Mouse (Mus musculus): ENCODE data around the gene Ttbk1. TPM values are rescaled to one million over a fixed set of nuclear protein-coding genes. Genes with fewer than 3 reads are reported as not detected.

Ttbk1 gene
- polyA plus RNA-seq (2015; fragmentation: Nextera tagmentation; extraction: Ambion mirVana): 0.04 and 0.11 TPM in 2 replicates

- H3K4me2 ChIP-seq: peak within 1 kb of the TSS; percentile 68
- peaks cover 14% of the 10 kb centered on the region; the same call in 1 of the 2 replicates for H3K4me1 ChIP-seq
- H3K27me3 ChIP-seq: peaks cover 77% of the 10 kb centered on the region
- ATAC-seq (ENCODE audit: borderline replicate concordance, extremely low read depth, low FRiP score, low TSS enrichment): peak; percentile 47; the same call in 1 of the 2 replicates
- no peak within 1 kb of the TSS for H3K27ac ChIP-seq
- no peaks in the 10 kb centered on the region for H3K9me3 ChIP-seq
- no peak within 1 kb of the TSS for H3K9ac ChIP-seq
- no peaks in the 10 kb centered on the region for H3K36me3 ChIP-seq
- under 1% methylated on average over 22 of the region's 49 CpGs for WGBS
- peak within 1 kb of the TSS; percentile 34 for H3K4me3 ChIP-seq
Measured at GRCm38 (mm10) chr17:46487431-46487830, at the start of gene Ttbk1. TSS of gene Ttbk1 (minus strand) at chr17:46487675.

DNA sequence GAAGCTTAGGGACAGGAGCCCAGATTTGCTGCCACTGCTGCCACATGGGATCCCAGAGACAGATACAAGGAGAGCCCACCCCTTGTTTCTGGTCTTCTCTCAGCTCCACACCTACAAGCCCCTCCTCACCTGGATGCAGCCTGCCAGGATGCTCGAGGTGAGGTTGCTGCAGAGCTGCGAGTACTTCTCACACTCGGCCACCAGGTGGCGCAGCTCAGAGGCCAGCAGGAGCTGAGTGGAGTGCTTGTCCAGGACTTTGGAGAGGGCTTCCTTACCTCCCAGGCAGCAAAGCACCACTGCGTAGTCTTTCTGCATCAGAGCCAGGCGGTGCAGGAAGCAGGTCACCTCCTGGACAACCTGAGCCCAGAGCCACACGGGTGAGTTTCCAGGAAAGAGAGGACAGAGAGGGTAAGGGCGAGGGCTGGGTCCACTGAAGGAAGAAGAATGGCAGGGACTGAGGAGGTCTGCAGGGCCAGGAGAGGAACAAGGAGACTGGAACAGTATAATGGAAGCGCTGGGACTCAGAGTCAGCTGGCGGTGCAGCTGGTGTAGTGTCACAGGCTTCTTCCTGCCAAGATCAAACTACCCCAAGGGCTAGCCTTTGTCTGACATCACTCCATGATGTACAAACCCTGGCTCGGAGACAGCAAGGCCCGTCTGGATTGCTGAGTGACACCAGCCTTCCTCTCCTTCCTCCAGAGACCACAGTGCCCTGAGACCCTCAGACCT lies 38.3 kb upstream of the Ttbk1 start:
- peak; percentile 55; the same call in 1 of the 2 replicates for ATAC-seq (ENCODE audit: borderline replicate concordance, extremely low read depth, low FRiP score, low TSS enrichment)
- Histone ChIP-seq H3K9me3 (no peaks in the 10 kb centered on the region), H3K36me3 (no peaks in the 10 kb centered on the region), H3K4me2 (no peak overlapping the region), H3K27ac (no peak overlapping the region), H3K4me3 (no peak overlapping the region), H3K9ac (no peak overlapping the region), H3K27me3 (peaks cover 17% of the 10 kb centered on the region), H3K4me1 (peaks cover 3% of the 10 kb centered on the region)
- WGBS: 36% methylated on average over 12 of the region's 12 CpGs

- Histone ChIP-seq H3K4me1 (peaks cover 6% of the 10 kb centered on the region), H3K9me3 (no peaks in the 10 kb centered on the region), H3K27me3 (peaks cover 21% of the 10 kb centered on the region), H3K4me2 (no peak overlapping the region), H3K9ac (no peak overlapping the region), H3K4me3 (no peak overlapping the region), H3K36me3 (no peaks in the 10 kb centered on the region), H3K27ac (no peak overlapping the region)
- WGBS: 58% methylated on average over 10 of the region's 10 CpGs
- no peak for ATAC-seq (ENCODE audit: borderline replicate concordance, extremely low read depth, low FRiP score, low TSS enrichment)
Measured at GRCm38 (mm10) chr17:46525065-46525464, 37.6 kb upstream of the Ttbk1 start.

- Histone ChIP-seq H3K27ac (no peak overlapping the region), H3K9ac (no peak overlapping the region), H3K9me3 (no peaks in the 10 kb centered on the region), H3K36me3 (no peaks in the 10 kb centered on the region), H3K27me3 (peaks cover 28% of the 10 kb centered on the region), H3K4me2 (no peak overlapping the region), H3K4me1 (peaks cover 6% of the 10 kb centered on the region), H3K4me3 (no peak overlapping the region)
- WGBS: 47% methylated on average over 24 of the region's 24 CpGs
- ATAC-seq (ENCODE audit: borderline replicate concordance, extremely low read depth, low FRiP score, low TSS enrichment): no peak
Measured at GRCm38 (mm10) chr17:46521963-46522668, 34.6 kb upstream of the Ttbk1 start.

- H3K9me3 ChIP-seq: no peaks in the 10 kb centered on the region
- peaks cover 28% of the 10 kb centered on the region for H3K27me3 ChIP-seq
- ATAC-seq (ENCODE audit: borderline replicate concordance, extremely low read depth, low FRiP score, low TSS enrichment): no peak
- no peak overlapping the region for H3K27ac ChIP-seq
- H3K9ac ChIP-seq: peak overlapping the region; percentile 19; the same call in 1 of the 2 replicates
- H3K4me3 ChIP-seq: no peak overlapping the region
- H3K36me3 ChIP-seq: no peaks in the 10 kb centered on the region
- WGBS: 59% methylated on average over 9 of the region's 9 CpGs
- peak overlapping the region; percentile 45; the same call in 1 of the 2 replicates for H3K4me2 ChIP-seq
- peaks cover 6% of the 10 kb centered on the region for H3K4me1 ChIP-seq
Measured at GRCm38 (mm10) chr17:46521174-46521573, 33.7 kb upstream of the Ttbk1 start.

- 17% methylated on average over 25 of the region's 25 CpGs for WGBS
- Histone ChIP-seq H3K9me3 (no peaks in the 10 kb centered on the region), H3K4me1 (peaks cover 6% of the 10 kb centered on the region), H3K27ac (no peak overlapping the region), H3K4me2 (peak overlapping the region; percentile 45), H3K36me3 (no peaks in the 10 kb centered on the region), H3K27me3 (peaks cover 28% of the 10 kb centered on the region), H3K9ac (peak overlapping the region; percentile 19), H3K4me3 (peak overlapping the region; percentile 25)
- peak; percentile 58; the same call in 1 of the 2 replicates for ATAC-seq (ENCODE audit: borderline replicate concordance, extremely low read depth, low FRiP score, low TSS enrichment)
Measured at GRCm38 (mm10) chr17:46520385-46520979, 33.0 kb upstream of the Ttbk1 start.

DNA sequence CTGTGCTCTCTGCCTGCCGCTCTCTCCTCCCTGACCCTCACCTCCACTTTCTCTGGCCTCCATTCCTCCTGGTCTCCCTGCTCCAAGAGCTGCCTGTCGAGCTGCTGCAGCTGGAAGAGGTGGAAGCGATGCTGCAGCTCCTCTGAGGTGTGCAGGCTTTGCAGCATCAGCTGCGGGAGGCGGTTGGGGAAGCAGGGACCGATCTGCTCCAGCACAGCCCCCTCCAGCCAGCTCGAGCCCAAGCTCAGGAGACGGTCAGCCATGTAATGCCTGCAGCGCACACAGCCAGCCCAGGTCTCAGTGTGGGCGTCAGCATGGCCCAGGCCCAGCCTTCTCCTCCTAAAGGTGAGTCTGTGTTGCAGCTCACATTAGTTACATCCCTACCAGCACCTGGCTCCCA lies 32.5 kb upstream of the Ttbk1 start:
- Histone ChIP-seq H3K9me3 (no peaks in the 10 kb centered on the region), H3K36me3 (no peaks in the 10 kb centered on the region), H3K27ac (no peak overlapping the region), H3K4me3 (peak overlapping the region; percentile 25), H3K4me2 (peak overlapping the region; percentile 45), H3K4me1 (peaks cover 6% of the 10 kb centered on the region), H3K27me3 (peaks cover 28% of the 10 kb centered on the region), H3K9ac (no peak overlapping the region)
- no peak for ATAC-seq (ENCODE audit: borderline replicate concordance, extremely low read depth, low FRiP score, low TSS enrichment)
- 55% methylated on average over 10 of the region's 10 CpGs for WGBS

DNA sequence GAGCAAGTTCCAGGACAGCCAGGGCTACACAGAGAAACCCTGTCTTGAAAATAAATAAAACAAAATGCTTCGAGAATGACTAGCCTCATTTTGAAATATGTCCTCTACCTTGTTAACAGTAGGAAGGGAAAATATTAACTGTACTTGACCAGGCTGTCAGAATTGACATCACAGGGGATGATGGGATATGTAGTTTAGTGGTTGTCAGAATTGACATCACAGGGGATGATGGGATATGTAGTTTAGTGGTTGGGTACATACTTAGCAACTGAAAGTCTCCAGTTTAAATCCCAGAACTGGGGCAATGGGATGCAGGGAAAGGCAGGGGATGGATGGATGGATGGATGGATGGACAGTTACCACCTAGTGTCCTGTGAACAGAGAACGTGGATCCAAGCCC lies 25.9 kb upstream of the Ttbk1 start:
- Histone ChIP-seq H3K4me1 (no peaks in the 10 kb centered on the region), H3K4me3 (no peak overlapping the region), H3K27me3 (no peaks in the 10 kb centered on the region), H3K27ac (no peak overlapping the region), H3K36me3 (no peaks in the 10 kb centered on the region), H3K9me3 (no peaks in the 10 kb centered on the region), H3K4me2 (no peak overlapping the region), H3K9ac (no peak overlapping the region)
- ATAC-seq (ENCODE audit: borderline replicate concordance, extremely low read depth, low FRiP score, low TSS enrichment): no peak
- 61% methylated on average over 2 of the region's 2 CpGs for WGBS

GRCm38 (mm10) chr17:46511059-46511710 lies 23.7 kb upstream of the Ttbk1 start:
- Histone ChIP-seq H3K9ac (no peak overlapping the region), H3K4me3 (no peak overlapping the region), H3K36me3 (no peaks in the 10 kb centered on the region), H3K4me2 (no peak overlapping the region), H3K4me1 (no peaks in the 10 kb centered on the region), H3K9me3 (no peaks in the 10 kb centered on the region), H3K27me3 (no peaks in the 10 kb centered on the region), H3K27ac (no peak overlapping the region)
- 45% methylated on average over 11 of the region's 11 CpGs for WGBS
- 0 out of 2 replicates have a peak, but pooled peaks have one; percentile 35 for ATAC-seq (ENCODE audit: borderline replicate concordance, extremely low read depth, low FRiP score, low TSS enrichment)

GRCm38 (mm10) chr17:46505617-46506016 lies 18.1 kb upstream of the Ttbk1 start:
- Histone ChIP-seq H3K4me2 (no peak overlapping the region), H3K27ac (no peak overlapping the region), H3K27me3 (no peaks in the 10 kb centered on the region), H3K4me1 (no peaks in the 10 kb centered on the region), H3K9me3 (no peaks in the 10 kb centered on the region), H3K9ac (no peak overlapping the region), H3K4me3 (no peak overlapping the region), H3K36me3 (no peaks in the 10 kb centered on the region)
- WGBS: 83% methylated on average over 3 of the region's 3 CpGs
- ATAC-seq (ENCODE audit: borderline replicate concordance, extremely low read depth, low FRiP score, low TSS enrichment): no peak

DNA sequence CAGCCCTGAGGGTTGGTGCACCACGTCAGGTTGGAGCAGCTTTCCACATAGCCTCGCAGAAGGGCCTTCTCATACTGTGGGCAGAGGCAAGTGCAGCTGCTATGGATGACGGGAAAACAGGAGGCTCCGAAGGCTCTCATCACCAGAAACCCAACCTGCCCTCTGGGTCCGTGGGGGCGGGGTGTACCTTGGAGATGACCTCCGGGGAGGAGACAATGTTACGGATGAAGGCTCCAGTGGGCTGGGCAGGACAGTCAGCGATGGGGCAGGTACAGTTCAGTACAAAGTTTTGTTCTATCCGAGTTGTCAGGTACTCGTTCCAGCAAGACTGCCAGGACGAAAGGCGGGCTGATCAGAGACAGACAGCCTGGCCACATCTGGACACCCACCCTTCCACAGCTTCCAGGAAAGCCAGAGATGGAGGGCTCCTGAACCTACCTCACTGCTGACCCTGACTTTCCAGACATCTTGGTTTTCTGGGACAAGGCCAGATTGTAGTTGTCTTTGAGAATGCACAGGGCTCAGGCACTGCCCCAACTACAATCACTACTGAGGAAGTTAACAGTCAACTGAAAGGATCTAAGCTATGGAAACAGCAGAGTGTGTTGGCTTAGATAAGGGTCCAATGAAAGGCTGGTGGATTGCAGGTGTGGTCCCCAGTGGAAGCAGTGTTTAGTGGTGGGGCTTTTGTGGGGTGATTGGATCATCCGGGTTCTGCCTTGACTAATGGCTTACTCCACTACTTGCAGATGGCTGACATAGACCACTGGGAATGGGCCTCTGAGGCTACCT lies 16.6 kb upstream of the Ttbk1 start:
- Histone ChIP-seq H3K4me1 (no peaks in the 10 kb centered on the region), H3K9ac (no peak overlapping the region), H3K4me2 (no peak overlapping the region), H3K4me3 (no peak overlapping the region), H3K27ac (no peak overlapping the region), H3K36me3 (no peaks in the 10 kb centered on the region; the same call in none of the 2 replicates), H3K27me3 (no peaks in the 10 kb centered on the region), H3K9me3 (no peaks in the 10 kb centered on the region)
- WGBS: 70% methylated on average over 14 of the region's 14 CpGs
- ATAC-seq (ENCODE audit: borderline replicate concordance, extremely low read depth, low FRiP score, low TSS enrichment): no peak
